Mouse (Mus musculus) neutrophil, adult 5-6 weeks (primary cell): ENCODE results near the gene Itgav. TPM values are rescaled to one million over a fixed set of nuclear protein-coding genes. Genes with fewer than 3 reads are reported as not detected.

Experiments
- ATAC-seq: fragments of 151-379, 151-347 bp; 2 replicates; pipeline ENCODE4 v1.8.0; 2017; ENCODE audit warnings: mild to moderate bottlenecking, moderate TSS enrichment; ENCODE audit not compliant: insufficient number of reproducible peaks, poor library complexity, low FRiP score, severe bottlenecking; ENCODE audit errors: extremely low read depth
- total RNA-seq: library from RNA; stranded (forward); fragments of 200-1000 nt; gene quantifications from 2 replicates; pipeline ENCODE4 v1.2.3, GENCODE M21; 2017

Itgav gene
- total RNA-seq, 1 experiment from 2014 or later, result 37.6 TPM

- no peak for ATAC-seq
Observed at GRCm38 (mm10) chr2:83740601-83741031, 16.4 kb downstream of the Itgav start.

GRCm38 (mm10) chr2:83742210-83742609 is 18.0 kb downstream of the Itgav start:
- ATAC-seq, result no peak

- no peak for ATAC-seq
Observed at GRCm38 (mm10) chr2:83742836-83743235, 18.6 kb downstream of the Itgav start.

- ATAC-seq, result no peak
Observed at GRCm38 (mm10) chr2:83744276-83744952, 20.2 kb downstream of the Itgav start.

GRCm38 (mm10) chr2:83745257-83745656 is 21.1 kb downstream of the Itgav start:
- no peak for ATAC-seq

GRCm38 (mm10) chr2:83748581-83749118 is 24.5 kb downstream of the Itgav start:
- ATAC-seq, result no peak

- no peak for ATAC-seq
Observed at GRCm38 (mm10) chr2:83753008-83753407, 28.8 kb downstream of the Itgav start.

GRCm38 (mm10) chr2:83754306-83754837 is 30.2 kb downstream of the Itgav start:
- no peak for ATAC-seq

- no peak for ATAC-seq
Observed at GRCm38 (mm10) chr2:83758606-83759215, 34.5 kb downstream of the Itgav start.

GRCm38 (mm10) chr2:83759216-83759648 is 35.0 kb downstream of the Itgav start:
- no peak for ATAC-seq

- ATAC-seq, result no peak
Observed at GRCm38 (mm10) chr2:83759667-83760066, 35.5 kb downstream of the Itgav start.

GRCm38 (mm10) chr2:83760112-83760511 is 35.9 kb downstream of the Itgav start:
- no peak for ATAC-seq

- no peak for ATAC-seq
Observed at GRCm38 (mm10) chr2:83761506-83761905, 37.3 kb downstream of the Itgav start.

GRCm38 (mm10) chr2:83762106-83762855 is 38.1 kb downstream of the Itgav start:
- ATAC-seq, result peak; percentile 81

GRCm38 (mm10) chr2:83766058-83766457 is 41.9 kb downstream of the Itgav start:
- ATAC-seq, result no peak

GRCm38 (mm10) chr2:83766878-83767277 is 42.7 kb downstream of the Itgav start:
- no peak for ATAC-seq

- ATAC-seq, result no peak
Observed at GRCm38 (mm10) chr2:83768311-83769047, 44.3 kb downstream of the Itgav start.

GRCm38 (mm10) chr2:83771155-83771812 is 47.1 kb downstream of the Itgav start:
- ATAC-seq, result peak; percentile 81; the same call in 1 of the 2 replicates
